Mouse (Mus musculus): ENCODE data around the gene Pacrg. TPM values are rescaled to one million over a fixed set of nuclear protein-coding genes. Genes with fewer than 3 reads are reported as not detected.

Gene Pacrg
- total RNA-seq, 2 experiments from 2014 or later: 0.25 to 0.48 TPM

DNA sequence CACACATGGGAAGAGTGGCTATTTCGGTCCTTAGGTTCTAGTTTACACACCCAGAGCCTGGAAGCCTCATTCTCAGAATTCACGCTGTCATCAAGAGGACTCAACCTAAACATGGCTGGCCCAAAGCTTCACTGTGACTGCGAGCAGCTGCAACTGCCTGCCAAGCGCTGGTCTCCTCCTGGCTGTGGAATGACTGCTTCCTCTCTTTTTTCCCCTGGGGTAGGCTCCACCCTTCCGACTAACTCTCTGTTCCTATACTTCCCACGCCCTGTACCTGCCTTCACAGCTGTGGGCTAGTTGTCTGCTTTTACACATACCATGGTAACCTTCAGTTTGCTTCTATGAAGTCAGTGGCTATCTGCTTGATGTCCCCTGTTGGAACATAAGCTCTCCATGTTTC, 453.6 kb downstream of the Pacrg start:
- ATAC-seq (ENCODE audit: poor library complexity, severe bottlenecking): no peak

DNA sequence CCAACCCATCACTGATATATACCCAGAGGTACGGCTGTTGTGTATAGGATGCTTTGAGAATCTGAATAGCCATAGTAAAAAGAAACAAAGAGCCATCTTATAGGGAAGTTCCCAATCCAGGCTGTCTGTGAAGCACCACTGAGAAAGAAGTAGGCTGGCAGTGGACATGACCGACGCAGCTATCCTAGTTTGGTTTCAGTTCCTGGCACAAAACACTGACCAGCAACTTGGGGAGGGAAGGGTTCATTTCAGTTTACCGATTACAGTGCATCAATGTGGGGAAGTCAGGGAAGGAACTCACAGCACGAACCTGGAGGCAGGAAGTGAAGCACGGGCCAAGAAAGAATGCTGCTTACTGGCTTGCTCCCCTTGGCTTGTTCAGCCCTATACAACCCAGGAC, 456.7 kb downstream of the Pacrg start:
- peak; percentile 97 for ATAC-seq (ENCODE audit: poor library complexity, severe bottlenecking)

DNA sequence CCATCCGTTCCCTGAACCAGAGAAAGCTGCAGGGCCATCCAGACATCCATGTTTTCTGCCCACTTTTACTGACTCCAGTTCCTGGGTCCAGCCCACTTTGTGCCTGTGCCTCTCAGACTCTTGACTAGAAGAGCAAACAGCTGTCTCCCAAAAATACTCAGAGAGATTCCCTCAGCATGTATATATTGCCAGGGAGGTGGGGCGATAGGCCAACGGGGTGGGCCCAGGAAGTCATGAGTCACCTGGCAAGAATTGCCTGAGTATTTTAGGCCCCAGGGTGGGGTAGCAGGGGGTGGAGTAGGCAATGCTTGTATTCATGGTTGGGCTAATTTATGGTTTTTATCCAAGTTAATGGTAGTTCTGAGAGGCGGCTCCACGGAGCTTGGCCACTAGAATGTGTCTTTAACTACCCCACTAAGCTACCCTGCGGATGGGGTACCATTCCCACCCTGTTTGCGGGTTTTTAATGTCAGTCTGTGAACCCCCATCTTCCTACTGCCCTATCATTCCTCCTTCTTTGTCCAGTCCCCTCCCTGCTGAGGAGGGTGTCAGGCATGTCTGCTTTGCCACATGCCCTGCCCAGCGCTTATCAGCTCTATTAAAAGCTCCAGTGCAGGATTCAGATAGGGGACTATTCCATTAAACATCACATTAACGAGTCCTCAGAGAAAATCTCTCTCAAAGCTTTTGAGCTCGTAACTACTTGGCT, 461.5 kb downstream of the Pacrg start:
- ATAC-seq (ENCODE audit: poor library complexity, severe bottlenecking): no peak

DNA sequence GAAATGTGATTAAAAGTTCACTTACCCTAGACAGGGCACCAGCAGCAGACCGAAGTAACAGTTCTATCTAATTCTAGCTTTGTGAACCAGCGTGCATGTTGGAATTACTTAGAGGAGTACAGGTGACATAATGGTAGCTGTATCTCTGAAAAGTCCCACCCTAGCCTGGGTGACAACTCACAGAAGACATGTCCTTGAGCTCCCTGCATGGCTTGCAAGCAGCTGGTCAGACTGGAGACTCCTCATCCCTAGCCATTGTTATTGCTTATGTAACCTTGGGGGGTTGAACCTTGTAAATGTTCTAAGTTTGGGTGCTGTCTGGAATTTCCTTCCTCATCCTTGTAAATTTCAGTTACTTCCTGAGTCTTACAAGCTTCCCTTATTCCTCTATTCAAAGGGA, 462.5 kb downstream of the Pacrg start:
- ATAC-seq (ENCODE audit: poor library complexity, severe bottlenecking): no peak

DNA sequence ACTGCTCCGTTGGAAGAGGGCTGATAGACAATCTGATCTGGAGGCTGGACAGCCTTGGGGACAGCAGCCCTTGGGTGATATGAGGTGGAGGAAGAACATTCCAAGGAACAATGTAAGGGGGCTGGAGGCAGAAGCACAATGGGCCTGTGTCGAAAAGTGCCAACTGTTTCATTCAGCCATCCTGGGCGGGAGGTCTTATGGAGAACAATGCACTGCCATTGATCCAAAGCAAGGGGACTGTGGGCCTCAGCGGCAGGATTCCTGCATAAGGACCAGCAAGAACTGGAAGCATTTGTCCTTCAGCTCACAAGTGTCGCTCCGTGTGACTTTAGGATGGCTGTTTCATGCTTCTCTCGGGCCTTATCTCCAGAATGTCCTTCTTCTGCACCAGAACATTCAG, 465.8 kb downstream of the Pacrg start:
- ATAC-seq (ENCODE audit: poor library complexity, severe bottlenecking): no peak

DNA sequence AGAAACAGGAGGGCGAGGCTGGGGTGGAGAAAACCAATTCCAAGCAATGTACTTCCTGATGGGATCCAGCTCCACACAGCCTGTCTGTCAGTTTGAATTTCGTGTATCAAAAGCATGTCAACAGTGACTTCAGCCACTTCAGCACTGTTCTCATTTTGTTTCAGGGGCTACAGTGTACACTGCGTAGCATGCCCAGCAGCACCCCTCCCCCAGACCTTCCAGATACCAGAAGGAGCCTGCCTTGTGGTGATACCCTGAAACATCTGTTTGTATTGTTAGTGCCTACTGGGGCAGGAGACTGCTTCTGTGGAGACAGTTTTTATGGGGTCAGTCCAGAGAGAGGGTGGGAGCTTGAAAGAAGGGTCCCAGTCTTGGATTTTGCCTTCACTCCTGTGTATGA, 466.4 kb downstream of the Pacrg start:
- no peak for ATAC-seq (ENCODE audit: poor library complexity, severe bottlenecking)

DNA sequence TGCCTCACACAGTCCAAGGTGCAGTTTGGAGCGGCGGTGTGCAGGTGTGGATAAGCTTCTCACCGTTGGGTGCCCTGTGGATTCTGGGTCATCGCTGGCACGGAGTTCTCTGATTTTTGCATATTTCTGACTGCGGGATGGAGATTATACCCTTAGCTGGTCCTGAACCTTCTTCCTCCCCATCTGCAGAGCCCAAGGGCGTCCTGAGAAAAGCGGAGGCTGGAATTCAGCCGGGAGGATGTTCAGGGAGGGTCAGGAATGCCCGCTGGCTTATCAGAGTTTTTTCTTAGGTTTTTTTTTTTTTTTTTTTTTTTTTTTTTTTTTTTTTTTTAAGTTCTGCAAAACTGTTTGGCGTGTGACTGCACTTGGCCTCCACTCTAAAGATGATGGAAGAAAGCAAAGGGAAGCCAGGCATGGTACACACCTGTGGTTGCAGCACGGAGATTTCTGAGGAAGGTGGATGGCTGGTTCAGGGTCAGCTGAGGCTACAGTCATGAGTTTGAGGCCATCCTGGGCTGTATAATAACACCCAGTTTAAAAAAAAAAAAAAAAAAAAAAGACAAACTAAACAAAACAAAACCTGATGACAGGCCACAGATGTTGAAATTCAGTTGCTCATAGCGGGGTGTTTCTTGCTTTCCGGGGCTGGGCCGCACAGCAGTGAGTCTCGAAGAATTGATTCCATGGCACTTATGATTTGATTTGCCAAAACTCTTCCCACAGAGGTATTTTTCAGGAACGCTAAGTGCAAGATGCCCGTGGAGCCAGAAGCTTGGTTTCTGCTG, 467.9 kb downstream of the Pacrg start:
- ATAC-seq (ENCODE audit: poor library complexity, severe bottlenecking): no peak

DNA sequence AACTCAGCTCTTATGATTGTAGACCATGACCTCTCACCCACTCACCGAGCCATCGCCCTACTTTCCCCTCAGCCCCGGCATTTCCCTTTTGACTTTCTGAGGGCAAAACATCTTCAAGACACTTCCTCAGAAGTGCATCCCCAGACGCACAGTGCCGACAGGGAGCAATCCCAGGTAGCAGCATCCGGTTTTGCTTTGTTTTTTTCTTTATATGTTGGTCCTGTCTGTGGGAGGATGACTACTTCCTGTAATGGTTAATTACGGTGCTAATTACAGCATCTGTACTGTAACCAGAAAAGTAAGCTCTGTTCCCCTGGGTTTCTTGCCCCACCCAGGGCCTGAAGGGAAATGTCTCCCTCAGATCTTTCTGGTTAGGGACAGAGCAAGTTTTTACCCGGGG, 468.6 kb downstream of the Pacrg start:
- peak; percentile 18; the same call in 1 of the 2 replicates for ATAC-seq (ENCODE audit: poor library complexity, severe bottlenecking)

DNA sequence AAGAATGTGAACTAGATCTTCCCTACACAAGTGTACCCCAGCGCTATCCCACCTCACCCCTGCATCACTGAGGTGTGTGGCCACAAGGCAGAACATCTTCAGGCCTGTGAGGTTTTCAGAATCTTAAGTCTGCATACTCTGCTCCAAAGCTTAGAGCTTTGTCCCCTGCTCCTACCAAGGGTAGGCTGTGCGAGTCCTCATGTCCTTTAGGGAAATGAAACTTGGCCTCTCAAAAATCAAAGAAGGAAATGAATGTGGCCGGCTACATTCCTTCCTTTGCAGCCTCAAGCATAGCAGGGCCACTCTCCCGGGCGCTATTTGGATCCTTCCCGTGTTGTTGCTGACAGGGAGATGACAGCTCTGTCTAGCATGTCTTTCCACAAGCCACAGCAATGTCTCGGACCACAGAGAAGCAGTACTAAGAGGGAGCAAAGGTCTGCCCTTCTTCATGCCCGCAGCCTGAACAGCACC, 469.4 kb downstream of the Pacrg start:
- peak; percentile 86 for ATAC-seq (ENCODE audit: poor library complexity, severe bottlenecking)

DNA sequence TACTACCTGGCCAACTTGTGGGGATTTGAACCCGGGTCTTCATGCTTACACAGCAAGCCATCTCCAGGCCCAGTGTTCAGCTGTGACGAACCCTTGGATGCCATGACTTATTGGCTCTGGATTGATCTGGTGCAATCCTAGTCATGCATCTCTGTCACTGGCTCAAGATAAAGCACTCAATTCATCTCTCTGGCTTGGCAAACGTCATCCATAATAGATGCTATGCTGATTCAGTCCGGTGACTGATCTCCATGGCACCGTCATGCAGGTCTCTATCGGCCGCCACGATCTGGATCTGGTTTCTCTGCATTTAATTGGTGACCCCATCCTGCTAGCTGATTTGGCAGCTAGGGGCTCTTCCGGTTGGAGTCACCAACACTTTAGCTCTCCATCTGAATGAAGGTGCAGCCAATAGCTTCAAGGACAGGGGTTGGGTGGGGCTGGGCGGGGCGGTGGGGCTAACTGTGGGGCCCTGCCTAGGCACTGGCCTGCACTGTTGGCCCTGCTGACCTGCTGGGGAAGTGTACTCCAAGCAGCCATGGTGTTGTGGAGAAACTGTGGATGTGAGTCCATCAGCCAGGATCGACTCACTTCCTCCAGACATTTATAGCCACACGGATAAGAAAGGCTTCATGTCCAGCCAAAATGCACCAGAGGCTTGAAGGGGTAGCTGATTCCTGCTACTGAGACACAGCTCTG, 470.0 kb downstream of the Pacrg start:
- peak; percentile 68 for ATAC-seq (ENCODE audit: poor library complexity, severe bottlenecking)

DNA sequence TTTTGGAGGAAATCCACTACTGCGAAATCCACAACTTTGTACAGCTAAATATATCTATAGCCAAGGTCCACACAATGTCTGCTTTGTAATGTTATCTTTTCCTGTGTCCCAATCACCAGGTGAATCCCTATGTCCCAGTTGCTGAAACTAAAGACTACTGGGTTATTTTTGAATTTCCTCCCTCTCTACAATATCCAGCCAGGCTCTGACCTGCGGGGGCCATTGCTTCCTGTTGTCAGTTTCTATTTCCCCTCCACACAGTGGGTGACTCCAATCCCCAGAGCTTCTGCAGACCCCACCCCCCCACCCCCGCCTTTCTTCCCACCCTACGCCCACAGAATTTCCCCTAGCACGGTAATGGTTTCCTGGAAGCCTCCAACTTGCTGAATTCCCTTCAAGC, 473.1 kb downstream of the Pacrg start:
- ATAC-seq (ENCODE audit: poor library complexity, severe bottlenecking): no peak

DNA sequence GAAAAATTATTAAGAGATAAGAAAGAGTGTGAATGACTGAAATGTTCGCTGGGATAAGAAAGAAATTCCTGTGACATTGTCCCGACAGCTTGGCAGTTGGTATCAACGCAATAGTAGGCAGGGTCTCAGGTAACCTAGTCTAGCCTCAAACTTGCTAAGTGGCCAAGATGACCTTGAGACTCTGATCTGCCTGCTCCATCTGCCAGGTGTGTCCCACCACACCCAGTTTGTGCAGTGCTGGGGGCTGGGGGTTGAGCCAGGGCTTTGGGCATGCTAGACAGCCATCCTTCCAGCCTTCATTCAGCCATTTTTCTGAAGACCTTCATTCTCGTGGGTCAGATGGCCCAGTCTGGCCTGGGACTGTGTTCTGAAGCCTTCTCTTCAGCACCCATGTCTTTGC, 473.5 kb downstream of the Pacrg start:
- ATAC-seq (ENCODE audit: poor library complexity, severe bottlenecking): no peak

DNA sequence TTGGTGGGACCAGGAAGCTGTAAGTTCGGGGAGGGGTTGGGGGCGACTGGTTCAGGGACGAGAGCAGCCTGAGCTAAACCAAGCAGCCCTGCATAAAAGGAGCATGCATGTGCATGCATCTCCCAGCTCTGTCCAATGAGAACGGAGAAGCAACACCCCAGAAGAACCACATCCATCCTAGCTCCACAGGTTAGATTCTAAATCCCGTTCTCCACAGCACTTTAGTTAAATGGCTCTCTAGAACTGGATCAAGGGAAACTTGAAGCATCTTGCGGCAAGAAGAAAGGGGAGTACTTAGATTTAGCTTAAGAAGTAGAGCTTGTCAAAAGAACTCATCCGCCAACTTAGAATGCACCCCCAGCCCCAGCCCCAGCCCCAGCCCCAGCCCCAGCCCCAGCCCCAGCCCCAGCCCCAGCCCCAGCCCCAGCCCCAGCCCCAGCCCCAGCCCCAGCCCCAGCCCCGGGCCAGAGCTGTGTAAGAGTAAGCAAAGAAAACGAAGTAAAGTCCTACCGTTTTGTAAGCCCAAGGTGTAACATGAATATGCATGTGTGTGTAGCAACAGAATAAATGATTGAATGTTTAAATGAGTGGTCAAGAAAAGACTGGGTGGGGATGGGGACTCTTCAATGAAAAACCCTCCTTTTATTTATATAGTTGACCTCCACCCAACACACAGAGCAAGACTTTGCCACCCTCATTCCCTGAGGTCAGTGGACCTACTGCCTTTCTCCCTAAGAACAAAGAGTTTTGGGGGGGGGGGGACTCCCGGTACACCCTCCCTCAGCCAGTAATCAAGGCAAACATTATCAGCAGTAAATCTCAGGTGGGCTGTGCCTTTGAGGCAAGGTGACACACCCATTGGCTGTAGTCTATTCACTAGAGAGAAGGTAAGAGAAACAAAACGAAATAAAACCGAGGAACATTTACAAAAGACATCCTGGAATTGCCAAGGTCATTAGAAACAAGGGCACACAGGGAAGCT, 474.3 kb downstream of the Pacrg start:
- no peak for ATAC-seq (ENCODE audit: poor library complexity, severe bottlenecking)

DNA sequence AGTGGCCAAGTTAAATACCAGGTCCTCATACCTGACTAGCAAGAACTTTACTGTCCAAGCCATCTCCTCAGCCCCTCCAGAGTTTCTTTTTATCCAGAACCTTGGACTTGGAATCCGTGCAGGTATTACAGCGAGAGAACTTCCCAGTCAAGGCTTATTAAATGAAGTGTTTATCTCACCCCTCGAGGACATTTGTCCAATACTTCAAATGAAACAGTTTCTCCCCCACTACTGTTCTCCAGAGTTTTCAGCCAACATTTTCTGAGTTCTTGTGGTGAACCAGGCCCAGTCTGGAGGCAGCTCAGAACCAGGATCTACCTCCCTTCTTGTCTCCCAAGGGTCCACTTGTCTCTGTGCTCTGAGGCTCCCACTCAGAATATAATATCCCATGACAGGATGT, 477.0 kb downstream of the Pacrg start:
- ATAC-seq (ENCODE audit: poor library complexity, severe bottlenecking): no peak

DNA sequence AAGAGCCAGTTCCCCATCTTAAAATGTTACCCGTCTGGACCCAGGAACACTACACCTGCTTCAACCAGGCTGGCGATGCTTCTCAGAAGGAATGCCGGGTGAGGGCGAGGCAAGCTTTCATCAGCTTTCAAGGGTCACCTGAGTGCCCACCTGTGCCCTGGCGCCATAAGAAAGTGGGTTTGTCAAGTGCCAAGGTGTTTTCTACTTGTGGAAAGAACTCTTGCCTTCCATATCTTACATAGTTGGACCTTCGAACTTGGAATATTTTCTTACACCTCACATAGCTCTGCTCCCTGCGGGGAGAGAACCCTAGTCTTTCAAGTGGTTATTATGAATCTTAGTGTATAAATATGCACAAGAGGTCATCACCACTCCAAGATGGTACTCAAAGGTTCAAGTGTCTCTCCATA, 478.2 kb downstream of the Pacrg start:
- ATAC-seq (ENCODE audit: poor library complexity, severe bottlenecking): no peak

DNA sequence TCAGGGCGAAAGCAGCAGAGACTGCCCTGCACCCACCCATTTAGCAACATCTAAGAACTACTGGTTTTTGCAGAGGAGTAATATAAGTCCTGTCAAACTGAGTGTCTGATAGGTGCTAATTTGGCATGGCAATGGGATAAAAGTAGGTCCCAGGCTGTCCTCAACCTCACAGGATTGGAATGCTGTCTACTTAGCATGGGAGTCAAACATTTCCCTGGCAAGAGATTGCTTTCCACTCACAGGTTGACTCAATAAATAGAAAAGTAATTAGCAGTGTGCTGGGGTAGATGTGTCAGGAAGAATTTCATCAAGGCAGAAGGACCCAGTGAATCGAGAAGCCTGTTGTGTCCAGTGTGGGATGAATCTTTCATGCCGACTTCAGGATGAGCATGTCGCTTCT, 479.4 kb downstream of the Pacrg start:
- ATAC-seq (ENCODE audit: poor library complexity, severe bottlenecking): no peak

DNA sequence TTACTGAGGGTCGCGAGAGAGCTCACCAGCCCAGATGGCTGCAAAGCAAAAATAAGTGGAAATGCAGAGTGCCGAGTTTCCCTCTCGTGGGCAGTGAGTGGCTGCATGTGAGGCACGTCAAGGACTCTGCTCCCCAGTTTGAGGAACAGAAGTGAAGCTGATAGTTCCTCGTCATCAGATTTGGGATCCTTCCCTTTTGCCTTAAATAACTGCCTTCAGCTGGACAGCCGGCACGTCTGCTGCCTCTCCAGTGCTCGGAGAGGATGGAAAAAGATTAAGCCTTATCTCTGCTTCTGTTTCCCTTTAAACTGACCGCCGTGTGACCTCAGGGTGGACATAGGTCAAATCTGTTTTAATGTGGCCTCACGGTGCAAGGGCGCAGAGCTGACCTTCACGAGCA, 480.6 kb downstream of the Pacrg start:
- ATAC-seq (ENCODE audit: poor library complexity, severe bottlenecking): peak; percentile 69

DNA sequence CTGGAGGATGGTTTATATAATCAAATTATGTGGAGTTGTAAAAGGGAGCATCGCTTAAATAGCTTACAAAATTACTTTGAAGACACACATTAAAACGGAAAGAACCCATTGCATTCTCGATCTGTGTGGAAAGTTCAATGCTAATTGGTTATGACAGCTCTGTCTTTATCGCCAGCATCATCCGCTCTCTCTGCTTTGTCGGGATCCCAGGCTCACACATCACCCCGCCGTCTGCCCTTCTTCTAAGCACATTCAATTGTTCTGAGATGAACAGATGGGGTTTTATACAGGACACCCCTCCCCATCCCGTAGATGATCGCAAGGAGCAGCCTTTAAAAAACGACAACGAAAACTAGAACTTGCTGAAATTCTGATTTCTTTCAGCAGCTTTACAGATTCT, 482.8 kb downstream of the Pacrg start:
- ATAC-seq (ENCODE audit: poor library complexity, severe bottlenecking): no peak

DNA sequence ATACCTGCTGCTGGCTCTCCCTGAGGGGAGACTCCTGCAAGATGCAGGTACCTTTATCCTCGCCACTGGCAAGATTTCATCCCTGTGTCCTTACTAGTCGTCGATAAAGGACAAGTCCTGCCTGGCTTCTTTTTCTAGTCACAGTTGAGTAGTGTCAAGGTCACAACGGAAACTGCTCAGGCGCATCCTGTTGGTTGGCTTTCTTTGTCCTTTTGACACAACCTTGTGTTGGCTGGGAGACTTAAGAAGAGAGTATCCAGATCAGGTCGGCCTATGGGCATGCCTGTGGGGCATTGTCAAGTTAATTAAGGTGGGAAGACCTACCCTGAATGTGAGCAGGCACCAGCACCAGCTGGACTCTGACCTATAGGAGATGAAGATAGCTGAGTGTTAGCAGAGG, 483.8 kb downstream of the Pacrg start:
- no peak for ATAC-seq (ENCODE audit: poor library complexity, severe bottlenecking)

DNA sequence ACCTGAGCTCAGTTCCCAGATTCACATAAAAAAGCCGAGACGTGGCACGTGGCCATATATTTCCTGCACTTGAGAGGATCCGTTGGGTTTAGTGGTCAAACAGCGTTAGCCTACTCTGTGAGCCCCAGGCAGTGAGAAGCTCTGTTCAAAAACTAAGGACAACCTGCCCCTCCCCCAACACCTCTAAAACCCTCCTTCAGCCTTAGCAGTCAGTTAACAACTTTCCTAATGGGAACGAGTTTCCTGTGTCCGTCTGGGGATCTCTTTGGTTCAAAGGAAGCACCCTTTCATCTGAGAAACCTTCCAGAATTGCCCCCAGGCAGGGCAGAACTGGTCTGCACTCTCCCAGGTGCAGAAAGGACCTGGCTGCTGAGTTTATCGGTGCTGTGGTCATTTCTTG, 484.4 kb downstream of the Pacrg start:
- ATAC-seq (ENCODE audit: poor library complexity, severe bottlenecking): no peak
